Mouse (Mus musculus) central nervous system, embryonic 18 days (tissue): ENCODE measurements around the gene Eif5a2. TPM values are rescaled to one million over a fixed set of nuclear protein-coding genes. Genes with fewer than 3 reads are reported as not detected.

Experiments used
- polyA plus RNA-seq: library from polyadenylated mRNA; depleted of rRNA; stranded (reverse); fragments of >200 nt; gene quantifications from 2 replicates; pipeline ENCODE4 v1.2.3, GENCODE M21; 2012; rRNA removed

Eif5a2 gene
- polyA plus RNA-seq, result 7.8 and 9.0 TPM in 2 replicates

GRCm38 (mm10) chr3:28780994-28781393 is at the start of gene Eif5a2:
TSS of gene Eif5a2 (plus strand) at chr3:28781276.

GRCm38 (mm10) chr3:28805301-28806097 is 24.4 kb downstream of the Eif5a2 start, which contains the start of gene Rpl22l1:
TSS of gene Rpl22l1 (plus strand) at chr3:28805436.

Other genes with a start within 250 kb of the Eif5a2 start
- gene Slc2a2, start 83.4 kb upstream of the Eif5a2 start, polyA plus RNA-seq, result 0.04 and 0.09 TPM in 2 replicates
- gene Rpl22l1, start 24.2 kb downstream of the Eif5a2 start, polyA plus RNA-seq, result 184 and 219 TPM in 2 replicates
- not detected in 2 replicates for gene Gm1527, start 111.3 kb downstream of the Eif5a2 start, polyA plus RNA-seq